Mouse (Mus musculus) R1 (cell line): ENCODE results near the gene Ifnab.

Experiments used
- DNase-seq: peaks from one replicate; pipeline ENCODE4 v3.0.0-alpha.2; 2018; ENCODE audit warnings: low read depth, low spot score

Gene Ifnab

GRCm38 (mm10) chr4:88691259-88691658 is at the start of gene Ifnab:
Gene Ifnab, minus strand, starts transcription at chr4:88691359.
- no peak for DNase-seq

GRCm38 (mm10) chr4:88739036-88739435 is 47.9 kb upstream of the Ifnab start:
- DNase-seq = no peak

- peak; percentile 68 for DNase-seq
Measured at GRCm38 (mm10) chr4:88738480-88738879, 47.3 kb upstream of the Ifnab start.

- no peak for DNase-seq
Measured at GRCm38 (mm10) chr4:88727324-88727723, 36.2 kb upstream of the Ifnab start.

GRCm38 (mm10) chr4:88726727-88727126 is 35.6 kb upstream of the Ifnab start:
- no peak for DNase-seq

GRCm38 (mm10) chr4:88723497-88724090 is 32.4 kb upstream of the Ifnab start:
- no peak for DNase-seq

GRCm38 (mm10) chr4:88721791-88722721 is 30.9 kb upstream of the Ifnab start, which contains the start of the genes Gm26566 and Klhl9:
Gene Gm26566, plus strand, starts transcription at chr4:88721805.
Gene Klhl9, minus strand, starts transcription at chr4:88722465.
- DNase-seq = peak; percentile 90

GRCm38 (mm10) chr4:88718715-88719114 is 27.6 kb upstream of the Ifnab start:
- no peak for DNase-seq

GRCm38 (mm10) chr4:88715059-88715458 is 23.9 kb upstream of the Ifnab start:
- no peak for DNase-seq

- DNase-seq = no peak
Measured at GRCm38 (mm10) chr4:88714281-88714680, 23.1 kb upstream of the Ifnab start.

- no peak for DNase-seq
Measured at GRCm38 (mm10) chr4:88707128-88707826, 16.1 kb upstream of the Ifnab start.

GRCm38 (mm10) chr4:88705924-88706323 is 14.8 kb upstream of the Ifnab start:
- DNase-seq = no peak

- DNase-seq = no peak
Measured at GRCm38 (mm10) chr4:88699301-88699700, 8.1 kb upstream of the Ifnab start.

GRCm38 (mm10) chr4:88698781-88699180 is 7.6 kb upstream of the Ifnab start:
- DNase-seq = no peak

- DNase-seq = no peak
Measured at GRCm38 (mm10) chr4:88697753-88698152, 6.6 kb upstream of the Ifnab start.

- DNase-seq = no peak
Measured at GRCm38 (mm10) chr4:88697108-88697507, 5.9 kb upstream of the Ifnab start.

GRCm38 (mm10) chr4:88696237-88696884 is 5.2 kb upstream of the Ifnab start:
- peak; percentile 65 for DNase-seq

GRCm38 (mm10) chr4:88693392-88693791 is 2.2 kb upstream of the Ifnab start:
- DNase-seq = no peak

- DNase-seq = no peak
Measured at GRCm38 (mm10) chr4:88692537-88692936, 1.4 kb upstream of the Ifnab start.

- no peak for DNase-seq
Measured at GRCm38 (mm10) chr4:88683812-88684211, 7.3 kb downstream of the Ifnab start, which contains the start of gene Ifna2. Gene Ifna2, minus strand, starts transcription at chr4:88683912.

GRCm38 (mm10) chr4:88681353-88681752 is 9.8 kb downstream of the Ifnab start:
- no peak for DNase-seq

- peak; percentile 21 for DNase-seq
Measured at GRCm38 (mm10) chr4:88680362-88680761, 10.8 kb downstream of the Ifnab start.
